Mouse (Mus musculus): ENCODE measurements around the gene Ttf2. TPM values are rescaled to one million over a fixed set of nuclear protein-coding genes. Genes with fewer than 3 reads are reported as not detected.

Ttf2 gene
- polyA plus RNA-seq, 1 experiment from 2014 or later: 7.0 TPM

GRCm38 (mm10) chr3:101003575-101004356 is 34.3 kb upstream of the Ttf2 start:
- no peaks in the 10 kb centered on the region for H3K9me3 ChIP-seq
- 83% methylated on average over 15 of the region's 15 CpGs for WGBS
- no peaks in the 10 kb centered on the region for H3K36me3 ChIP-seq
- no peaks in the 10 kb centered on the region for H3K27me3 ChIP-seq
- no peak overlapping the region for H3K4me3 ChIP-seq
- no peaks in the 10 kb centered on the region; the same call in 1 of the 2 replicates for H3K4me1 ChIP-seq (replicated peaks)
- ATAC-seq (ENCODE audit: low read depth): no peak
- H3K4me2 ChIP-seq: no peak overlapping the region
- no peak overlapping the region for H3K9ac ChIP-seq
- H3K27ac ChIP-seq (replicated peaks): no peak overlapping the region

- WGBS: 37% methylated on average over 2 of the region's 2 CpGs
- no peak overlapping the region for H3K4me2 ChIP-seq
- no peaks in the 10 kb centered on the region for H3K36me3 ChIP-seq
- no peak for ATAC-seq (ENCODE audit: low read depth)
- no peak overlapping the region for H3K4me3 ChIP-seq
- H3K4me1 ChIP-seq (replicated peaks): peaks cover 6% of the 10 kb centered on the region; the same call in 1 of the 2 replicates
- no peak overlapping the region for H3K27ac ChIP-seq (replicated peaks)
- no peak overlapping the region for H3K9ac ChIP-seq
- no peaks in the 10 kb centered on the region for H3K27me3 ChIP-seq
- no peaks in the 10 kb centered on the region for H3K9me3 ChIP-seq
Observed at GRCm38 (mm10) chr3:100999732-101000131, 30.3 kb upstream of the Ttf2 start.

- WGBS: 8% methylated on average over 6 of the region's 6 CpGs
- Histone ChIP-seq H3K9me3 (no peaks in the 10 kb centered on the region), H3K4me3 (no peak overlapping the region), H3K4me1 (replicated peaks) (peaks cover 6% of the 10 kb centered on the region; the same call in 1 of the 2 replicates), H3K4me2 (peak overlapping the region; percentile 7; the same call in 1 of the 2 replicates), H3K36me3 (no peaks in the 10 kb centered on the region), H3K27me3 (no peaks in the 10 kb centered on the region), H3K27ac (replicated peaks) (no peak overlapping the region), H3K9ac (no peak overlapping the region)
- ATAC-seq (ENCODE audit: low read depth): 0 out of 2 replicates have a peak, but pooled peaks have one; percentile 23
Observed at GRCm38 (mm10) chr3:100998904-100999340, 29.5 kb upstream of the Ttf2 start.

DNA sequence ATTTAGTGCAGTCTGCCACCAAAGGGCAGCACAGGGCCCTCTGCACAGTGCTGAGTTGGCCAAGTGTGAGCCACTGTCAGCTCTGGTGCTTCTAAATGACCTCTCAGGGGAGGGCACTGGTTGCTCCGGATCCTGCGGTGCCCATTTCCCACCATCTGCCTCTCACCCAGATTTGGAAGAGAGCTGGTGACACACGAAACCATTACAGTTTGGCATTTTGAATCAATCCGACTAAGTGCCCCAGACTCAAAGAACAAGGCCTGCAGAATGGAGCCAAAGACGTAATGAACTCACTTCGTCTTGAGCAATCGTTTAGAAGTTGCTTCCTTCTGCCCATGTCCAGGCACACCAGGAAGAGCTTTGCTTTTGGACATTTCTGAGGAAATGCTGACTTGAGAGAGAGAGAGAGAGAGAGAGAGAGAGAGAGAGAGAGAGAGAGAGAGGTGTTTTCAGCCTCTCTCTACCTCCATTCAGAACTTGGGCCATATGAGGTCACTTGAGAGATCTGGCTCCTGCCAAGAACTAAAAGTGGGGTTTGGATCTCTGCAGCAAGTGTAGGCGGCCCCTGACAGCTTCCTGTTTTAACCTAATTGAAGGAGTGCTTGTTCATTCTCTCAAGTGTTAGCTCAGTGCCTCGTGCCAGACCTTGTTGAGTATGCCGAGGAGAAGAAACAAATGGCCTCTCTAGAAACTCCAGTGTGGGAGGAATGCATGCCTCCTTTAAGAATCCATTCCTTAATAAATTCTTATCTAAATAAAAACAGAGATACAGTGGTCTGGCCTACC is 28.5 kb upstream of the Ttf2 start:
- ATAC-seq (ENCODE audit: low read depth): no peak
- no peaks in the 10 kb centered on the region for H3K36me3 ChIP-seq
- H3K27ac ChIP-seq (replicated peaks): no peak overlapping the region
- H3K4me2 ChIP-seq: no peak overlapping the region
- no peaks in the 10 kb centered on the region for H3K9me3 ChIP-seq
- no peaks in the 10 kb centered on the region for H3K27me3 ChIP-seq
- WGBS: 82% methylated on average over 10 of the region's 10 CpGs
- H3K4me3 ChIP-seq: no peak overlapping the region
- H3K9ac ChIP-seq: no peak overlapping the region
- peaks cover 13% of the 10 kb centered on the region for H3K4me1 ChIP-seq (replicated peaks)

DNA sequence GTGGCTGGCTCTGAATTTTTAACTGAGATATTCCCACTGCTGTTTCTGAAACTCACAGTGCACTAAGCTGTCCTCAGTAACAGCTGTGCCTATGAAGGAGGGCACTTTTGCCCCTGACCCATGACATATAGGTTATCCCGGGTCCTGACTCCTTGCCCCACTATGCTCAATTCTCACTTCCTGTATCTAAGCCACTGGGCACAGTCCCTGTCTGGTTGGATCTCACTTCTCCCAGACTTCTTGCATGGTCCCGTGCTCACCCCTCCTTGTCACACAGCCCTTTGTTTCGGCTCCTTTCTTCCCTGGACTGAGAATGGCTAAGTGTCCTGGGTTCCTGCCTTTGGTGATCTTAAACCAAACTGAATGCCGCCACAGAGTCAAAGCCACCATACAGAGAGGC is 24.8 kb upstream of the Ttf2 start:
- Histone ChIP-seq H3K4me3 (no peak overlapping the region), H3K4me1 (replicated peaks) (peaks cover 33% of the 10 kb centered on the region), H3K9ac (no peak overlapping the region), H3K9me3 (no peaks in the 10 kb centered on the region), H3K27ac (replicated peaks) (no peak overlapping the region), H3K4me2 (no peak overlapping the region), H3K36me3 (no peaks in the 10 kb centered on the region), H3K27me3 (no peaks in the 10 kb centered on the region)
- 67% methylated on average over 4 of the region's 4 CpGs for WGBS
- no peak for ATAC-seq (ENCODE audit: low read depth)

DNA sequence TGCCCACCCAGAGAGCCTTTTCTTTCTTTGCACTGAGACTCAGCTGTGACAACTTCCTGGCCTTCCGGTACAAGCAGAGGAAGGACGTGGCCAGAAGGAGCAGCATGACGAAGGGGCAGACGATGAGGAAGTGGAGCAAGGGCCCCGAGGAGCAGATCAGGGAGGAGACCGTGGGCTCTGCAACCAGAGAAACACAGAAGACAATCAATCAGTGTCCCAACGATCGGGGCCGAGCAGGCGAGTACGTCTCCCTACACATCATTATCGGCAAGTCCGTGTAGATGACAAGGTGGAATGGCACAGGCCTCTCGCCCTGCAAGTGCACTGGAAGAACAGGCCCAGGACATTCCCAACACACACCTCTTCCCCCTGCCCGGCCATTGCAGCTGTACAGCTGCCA is 24.3 kb upstream of the Ttf2 start:
- H3K4me1 ChIP-seq (replicated peaks): peaks cover 38% of the 10 kb centered on the region
- H3K27ac ChIP-seq (replicated peaks): no peak overlapping the region
- no peaks in the 10 kb centered on the region for H3K27me3 ChIP-seq
- no peaks in the 10 kb centered on the region for H3K36me3 ChIP-seq
- H3K9ac ChIP-seq: no peak overlapping the region
- H3K4me3 ChIP-seq: no peak overlapping the region
- H3K4me2 ChIP-seq: no peak overlapping the region
- ATAC-seq (ENCODE audit: low read depth): no peak
- WGBS: 55% methylated on average over 15 of the region's 15 CpGs
- H3K9me3 ChIP-seq: no peaks in the 10 kb centered on the region

DNA sequence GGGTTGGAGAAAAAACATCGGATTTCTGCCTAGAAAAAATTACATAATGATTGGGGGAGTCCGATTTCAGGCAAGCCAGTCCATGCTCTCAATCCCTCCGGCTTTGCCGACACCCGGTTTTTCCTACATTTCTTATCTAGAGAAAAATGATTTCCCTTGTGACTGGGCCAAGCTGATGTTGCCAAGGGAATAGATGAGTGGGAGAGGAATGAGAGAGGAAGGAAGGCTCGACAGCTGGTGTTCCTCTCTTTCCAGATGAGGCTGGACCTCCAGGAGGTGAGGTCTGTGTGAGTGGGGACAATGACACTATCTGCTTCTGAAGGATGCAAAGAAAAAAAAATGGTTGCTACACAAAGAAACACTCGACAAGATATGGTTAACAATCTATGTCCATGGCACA is 23.7 kb upstream of the Ttf2 start:
- no peaks in the 10 kb centered on the region for H3K9me3 ChIP-seq
- no peak for ATAC-seq (ENCODE audit: low read depth)
- WGBS: 82% methylated on average over 7 of the region's 7 CpGs
- H3K4me3 ChIP-seq: no peak overlapping the region
- no peak overlapping the region for H3K27ac ChIP-seq (replicated peaks)
- H3K36me3 ChIP-seq: no peaks in the 10 kb centered on the region
- no peaks in the 10 kb centered on the region for H3K27me3 ChIP-seq
- no peak overlapping the region for H3K9ac ChIP-seq
- H3K4me1 ChIP-seq (replicated peaks): peaks cover 39% of the 10 kb centered on the region
- no peak overlapping the region for H3K4me2 ChIP-seq

GRCm38 (mm10) chr3:100990231-100990630 is 20.8 kb upstream of the Ttf2 start:
- WGBS: 20% methylated on average over 1 of the region's 1 CpGs
- Histone ChIP-seq H3K4me1 (replicated peaks) (peaks cover 33% of the 10 kb centered on the region), H3K9ac (no peak overlapping the region), H3K4me3 (no peak overlapping the region), H3K4me2 (no peak overlapping the region), H3K27ac (replicated peaks) (no peak overlapping the region), H3K27me3 (no peaks in the 10 kb centered on the region), H3K9me3 (no peaks in the 10 kb centered on the region), H3K36me3 (no peaks in the 10 kb centered on the region)
- no peak for ATAC-seq (ENCODE audit: low read depth)

- H3K4me2 ChIP-seq: peak overlapping the region; percentile 24
- peak; percentile 60; the same call in 1 of the 2 replicates for ATAC-seq (ENCODE audit: low read depth)
Observed at GRCm38 (mm10) chr3:100989417-100989816, 20.0 kb upstream of the Ttf2 start.

DNA sequence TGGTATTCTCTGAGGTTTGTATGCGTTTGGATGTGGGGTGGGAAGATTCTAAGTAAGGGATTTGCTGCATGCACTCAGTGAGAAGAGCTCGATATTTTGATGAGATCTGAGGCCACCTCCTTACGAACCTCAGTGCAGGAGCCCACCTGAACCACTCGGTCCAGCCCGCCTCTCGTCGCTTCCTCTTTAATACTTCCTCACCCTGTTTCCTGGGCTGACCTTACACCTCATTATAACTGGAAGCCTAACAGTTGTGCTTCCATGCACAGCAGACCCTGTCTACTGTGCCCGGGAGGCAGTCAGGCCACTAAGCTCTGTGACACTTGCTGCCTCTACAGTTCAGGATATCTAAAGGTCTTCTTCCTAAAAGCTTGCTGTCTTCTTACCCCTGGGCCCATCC is 9.8 kb upstream of the Ttf2 start:
- H3K4me1 ChIP-seq (replicated peaks): peaks cover 10% of the 10 kb centered on the region; the same call in 1 of the 2 replicates
- no peaks in the 10 kb centered on the region for H3K36me3 ChIP-seq
- no peak overlapping the region for H3K4me3 ChIP-seq
- no peak for ATAC-seq (ENCODE audit: low read depth)
- H3K27me3 ChIP-seq: no peaks in the 10 kb centered on the region
- 76% methylated on average over 8 of the region's 8 CpGs for WGBS
- H3K9ac ChIP-seq: no peak overlapping the region
- no peak overlapping the region for H3K4me2 ChIP-seq
- H3K9me3 ChIP-seq: no peaks in the 10 kb centered on the region
- no peak overlapping the region for H3K27ac ChIP-seq (replicated peaks)

More at GRCm38 (mm10) chr3:100989417-100989816, 20.0 kb upstream of the Ttf2 start:
- no peaks in the 10 kb centered on the region for H3K9me3 ChIP-seq
- 0 out of 2 replicates have a peak overlapping the region, but pooled peaks have one; percentile 7 for H3K27ac ChIP-seq (replicated peaks)
- H3K4me1 ChIP-seq (replicated peaks): peaks cover 33% of the 10 kb centered on the region
- WGBS: 9% methylated on average over 12 of the region's 12 CpGs
- H3K4me3 ChIP-seq: no peak overlapping the region
- H3K9ac ChIP-seq: no peak overlapping the region
- no peaks in the 10 kb centered on the region for H3K36me3 ChIP-seq
- no peaks in the 10 kb centered on the region for H3K27me3 ChIP-seq

DNA sequence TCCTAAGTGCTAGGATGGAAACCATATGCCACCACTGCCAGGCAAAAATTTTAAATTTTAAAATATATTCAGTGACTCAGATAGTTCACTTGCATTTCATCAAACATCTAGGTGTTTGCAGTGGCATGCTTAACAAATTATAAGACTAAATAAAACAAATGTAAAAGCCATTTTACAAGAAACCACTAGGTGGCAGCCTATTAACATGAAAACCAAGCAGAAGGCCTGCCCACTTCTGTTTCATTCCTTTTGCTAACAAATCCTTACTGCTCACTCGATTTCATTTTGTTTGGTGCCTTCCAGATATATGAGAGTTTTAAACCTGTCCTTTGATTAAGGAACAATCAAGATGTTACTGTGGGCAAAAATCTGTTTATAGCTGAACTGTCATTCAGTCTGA is 4.4 kb upstream of the Ttf2 start:
- no peaks in the 10 kb centered on the region for H3K9me3 ChIP-seq
- H3K4me1 ChIP-seq (replicated peaks): peaks cover 8% of the 10 kb centered on the region
- H3K9ac ChIP-seq: no peak overlapping the region
- H3K27me3 ChIP-seq: no peaks in the 10 kb centered on the region
- no peak overlapping the region for H3K4me3 ChIP-seq
- 10% methylated on average over 1 of the region's 1 CpGs for WGBS
- no peaks in the 10 kb centered on the region for H3K36me3 ChIP-seq
- ATAC-seq (ENCODE audit: low read depth): no peak
- no peak overlapping the region for H3K27ac ChIP-seq (replicated peaks)
- no peak overlapping the region for H3K4me2 ChIP-seq

GRCm38 (mm10) chr3:100963849-100964542 is 5.5 kb downstream of the Ttf2 start:
- Histone ChIP-seq H3K4me3 (no peak overlapping the region), H3K36me3 (peaks cover 23% of the 10 kb centered on the region; the same call in 1 of the 2 replicates), H3K9me3 (no peaks in the 10 kb centered on the region), H3K27ac (replicated peaks) (no peak overlapping the region), H3K9ac (no peak overlapping the region), H3K27me3 (no peaks in the 10 kb centered on the region), H3K4me2 (no peak overlapping the region), H3K4me1 (replicated peaks) (peaks cover 4% of the 10 kb centered on the region)
- 77% methylated on average over 14 of the region's 14 CpGs for WGBS
- ATAC-seq (ENCODE audit: low read depth): peak; percentile 70; the same call in 1 of the 2 replicates

All from neural tube, embryonic 13.5 days (tissue).